Comparison of ENCODE assay signal across 9 mouse cellular contexts in the genomic region with DNA sequence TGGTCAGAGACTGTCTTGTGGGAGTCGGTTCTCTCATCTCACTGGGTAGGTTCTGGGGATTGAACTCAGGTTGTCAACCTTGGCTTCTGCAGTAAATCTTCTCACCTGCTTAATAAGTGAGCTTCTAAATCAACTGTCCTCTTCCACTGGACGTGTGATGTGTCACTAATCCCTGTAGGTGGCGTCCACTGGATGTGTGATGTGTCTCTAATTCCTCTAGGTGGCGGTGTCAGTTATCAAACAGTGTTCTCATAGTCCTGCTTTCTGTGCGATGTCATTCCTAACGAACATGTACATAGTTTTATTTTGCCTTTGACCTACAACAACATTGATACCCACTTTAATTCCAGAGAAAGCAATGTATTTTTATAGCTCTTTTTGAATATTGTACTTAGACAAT. TPM values are rescaled to one million over a fixed set of nuclear protein-coding genes. Genes with fewer than 3 reads are reported as not detected.
DNase-seq lines count a peak whose midpoint lies in the region; ATAC-seq lines count a peak whose summit lies in the region.
"Had no signal": no experiment of that assay in that cellular context is flagged by ENCODE, and none has a peak within 500 bp of the region (broad histone marks: within the 10 kb centered on the region; RNA-seq: fewer than 3 reads in every experiment).

No protein-coding gene starts in this region.

- WGBS in midbrain, embryonic 10.5 days, result 47% methylated on average over 6 of the region's 6 CpGs
- WGBS in midbrain, embryonic 11.5 days, result 44% methylated on average over 6 of the region's 6 CpGs
- WGBS in embryonic facial prominence, embryonic 10.5 days, result 52% methylated on average over 6 of the region's 6 CpGs

- no peak overlapping the region for H3K9ac ChIP-seq in midbrain, embryonic 11.5 days (ENCODE audit: low read length)
- H3K9ac ChIP-seq: midbrain, embryonic 12.5 days had no signal

- no peak overlapping the region for H3K4me2 ChIP-seq in midbrain, embryonic 11.5 days
- H3K4me2 ChIP-seq: midbrain, embryonic 12.5 days had no signal

- H3K36me3 ChIP-seq in midbrain, embryonic 10.5 days, result no peaks in the 10 kb centered on the region
- H3K36me3 ChIP-seq in midbrain, embryonic 11.5 days (ENCODE audit: control insufficient read depth, insufficient read depth, low read length), result no peaks in the 10 kb centered on the region
- no peaks in the 10 kb centered on the region for H3K36me3 ChIP-seq in embryonic facial prominence, embryonic 10.5 days (replicated peaks)
- no peaks in the 10 kb centered on the region for H3K36me3 ChIP-seq in splenic B cell, adult 2 months (ENCODE audit: control insufficient read depth, insufficient read depth, low read length, poor library complexity, severe bottlenecking)
- H3K36me3 ChIP-seq: midbrain, embryonic 12.5 days had no signal

- H3K9me3 ChIP-seq in midbrain, embryonic 10.5 days (replicated peaks), result no peaks in the 10 kb centered on the region
- H3K9me3 ChIP-seq in midbrain, embryonic 11.5 days (ENCODE audit: control insufficient read depth, low read length), result no peaks in the 10 kb centered on the region
- no peaks in the 10 kb centered on the region for H3K9me3 ChIP-seq in embryonic facial prominence, embryonic 10.5 days
- H3K9me3 ChIP-seq: midbrain, embryonic 12.5 days had no signal

- H3K27me3 ChIP-seq in midbrain, embryonic 10.5 days (ENCODE audit: low read depth, poor library complexity, severe bottlenecking), result no peaks in the 10 kb centered on the region
- H3K27me3 ChIP-seq in midbrain, embryonic 11.5 days (ENCODE audit: control insufficient read depth, insufficient read depth, low read length), result no peaks in the 10 kb centered on the region
- no peaks in the 10 kb centered on the region for H3K27me3 ChIP-seq in embryonic facial prominence, embryonic 10.5 days (replicated peaks; ENCODE audit: low read depth, poor library complexity, severe bottlenecking)
- H3K27me3 ChIP-seq in splenic B cell, adult 2 months (ENCODE audit: control insufficient read depth, insufficient read depth, low read length, poor library complexity, severe bottlenecking), result no peaks in the 10 kb centered on the region
- H3K27me3 ChIP-seq: midbrain, embryonic 12.5 days had no signal

- ATAC-seq in frontal cortex, adult (ENCODE audit: low TSS enrichment), result peak; percentile 89
- ATAC-seq in midbrain, embryonic 11.5 days (ENCODE audit: low FRiP score), result no peak

- no peak overlapping the region for H3K27ac ChIP-seq in midbrain, embryonic 10.5 days (replicated peaks)
- no peak overlapping the region for H3K27ac ChIP-seq in midbrain, embryonic 11.5 days (ENCODE audit: low read depth, low read length)
- H3K27ac ChIP-seq in embryonic facial prominence, embryonic 10.5 days (replicated peaks), result no peak overlapping the region
- H3K27ac ChIP-seq: midbrain, embryonic 12.5 days had no signal

- DNase-seq in frontal cortex, postnatal 14 days (ENCODE audit: low spot score in 2 of 2), result no peak
- peak; percentile 20 for DNase-seq in midbrain, embryonic 10.5 days (ENCODE audit: low spot score)
- no peak for DNase-seq in midbrain, embryonic 11.5 days (ENCODE audit: low spot score, missing footprints)
- peak; percentile 16 for DNase-seq in embryonic facial prominence, embryonic 10.5 days (ENCODE audit: low spot score)
- DNase-seq in splenic B cell, adult 2 months (ENCODE audit: low read depth, low spot score), result peak; percentile 38
- DNase-seq in urinary bladder, adult 18-20 months (ENCODE audit: low spot score in 2 of 2), result no peak
- DNase-seq in testis, postnatal 14 days (ENCODE audit: low spot score), result no peak

- no peak overlapping the region for H3K4me3 ChIP-seq in midbrain, embryonic 10.5 days
- no peak overlapping the region for H3K4me3 ChIP-seq in midbrain, embryonic 11.5 days (ENCODE audit: low read depth, low read length)
- no peak overlapping the region for H3K4me3 ChIP-seq in embryonic facial prominence, embryonic 10.5 days
- H3K4me3 ChIP-seq: midbrain, embryonic 12.5 days had no signal

- peaks cover 11% of the 10 kb centered on the region for H3K4me1 ChIP-seq in midbrain, embryonic 10.5 days
- no peaks in the 10 kb centered on the region for H3K4me1 ChIP-seq in midbrain, embryonic 11.5 days (ENCODE audit: control insufficient read depth, insufficient read depth, low read length)
- H3K4me1 ChIP-seq in embryonic facial prominence, embryonic 10.5 days, result no peaks in the 10 kb centered on the region

RNA-seq across cellular contexts. Expression of a gene that starts 30.8 kb away (rescaled TPM):
- 28.1 and 29.2 TPM in 2 replicates for polyA plus RNA-seq in midbrain, embryonic 10.5 days (2016; fragmentation: Nextera tagmentation; extraction: Ambion mirVana)
- 22.7 and 26.8 TPM in 2 replicates for polyA plus RNA-seq in midbrain, embryonic 11.5 days (2014; fragmentation: Nextera tagmentation; extraction: Ambion mirVana)
- polyA plus RNA-seq in embryonic facial prominence, embryonic 10.5 days (2016; fragmentation: Nextera tagmentation; extraction: Ambion mirVana), result 19.2 and 21.3 TPM in 2 replicates

Comparison
In these comparisons a context has a peak if more than half of its experiments do, and no peak if none do; other contexts are left out.
1. DNase-seq: peak in midbrain, embryonic 10.5 days (single experiment), embryonic facial prominence, embryonic 10.5 days (single experiment) and splenic B cell, adult 2 months (single experiment); none in frontal cortex, postnatal 14 days (0 of 2), midbrain, embryonic 11.5 days (single experiment), urinary bladder, adult 18-20 months (0 of 2) and testis, postnatal 14 days (single experiment).